ENCODE assay signal across 24 mouse cellular contexts in genomic region chr3:93511801-93512200, GRCm38 (mm10). TPM values are rescaled to one million over a fixed set of nuclear protein-coding genes. Genes with fewer than 3 reads are reported as not detected.
DNase-seq lines count a peak whose midpoint lies in the region; ATAC-seq and TF ChIP-seq lines count a peak whose summit lies in the region.
"Had no signal": no experiment of that assay in that cellular context is flagged by ENCODE, and none has a peak within 500 bp of the region (broad histone marks: within the 10 kb centered on the region; RNA-seq: fewer than 3 reads in every experiment).

No protein-coding gene starts in this region.

- H3K4me2 ChIP-seq in liver, postnatal 0 days (ENCODE audit: low read depth, low read length) = no peak overlapping the region
- H3K4me2 ChIP-seq in liver, embryonic 11.5 days = no peak overlapping the region
- H3K4me2 ChIP-seq: embryonic facial prominence, embryonic 12.5 days; forebrain, embryonic 15.5 days; heart, embryonic 12.5 days; hindbrain, embryonic 15.5 days had no signal

- H3K9ac ChIP-seq in liver, postnatal 0 days (replicated peaks) = no peak overlapping the region
- H3K9ac ChIP-seq in liver, embryonic 11.5 days (ENCODE audit: low read depth, low read length) = no peak overlapping the region
- no peak overlapping the region for H3K9ac ChIP-seq in heart, adult 2 months (ENCODE audit: low read depth, low read length)
- H3K9ac ChIP-seq: embryonic facial prominence, embryonic 12.5 days; forebrain, embryonic 15.5 days; heart, embryonic 12.5 days; hindbrain, embryonic 15.5 days had no signal

- no peak for TF ChIP-seq POLR2A in heart, adult 2 months (IDR thresholded peaks at IDR 0.05; ENCODE audit: insufficient read depth, low read depth, low read length)

- intact Hi-C loops in heart, adult 2 months (cut with DNase I) = no loop called here

- no peak overlapping the region for H3K4me3 ChIP-seq in liver, postnatal 0 days (ENCODE audit: low read depth, low read length)
- H3K4me3 ChIP-seq in liver, embryonic 11.5 days (ENCODE audit: low read depth, low read length) = no peak overlapping the region
- no peak overlapping the region for H3K4me3 ChIP-seq in heart, adult 2 months
- H3K4me3 ChIP-seq: embryonic facial prominence, embryonic 12.5 days; forebrain, embryonic 15.5 days; heart, embryonic 12.5 days; hindbrain, embryonic 15.5 days had no signal

- no peaks in the 10 kb centered on the region for H3K9me3 ChIP-seq in liver, postnatal 0 days (ENCODE audit: low read length)
- no peaks in the 10 kb centered on the region for H3K9me3 ChIP-seq in liver, embryonic 11.5 days (ENCODE audit: control insufficient read depth, low read length)
- H3K9me3 ChIP-seq: embryonic facial prominence, embryonic 12.5 days; forebrain, embryonic 15.5 days; heart, embryonic 12.5 days; hindbrain, embryonic 15.5 days had no signal

- no peaks in the 10 kb centered on the region for H3K4me1 ChIP-seq in liver, postnatal 0 days (ENCODE audit: insufficient read depth)
- no peaks in the 10 kb centered on the region for H3K4me1 ChIP-seq in liver, embryonic 11.5 days (replicated peaks; ENCODE audit: control insufficient read depth, insufficient read depth, low read length)
- H3K4me1 ChIP-seq in heart, adult 2 months (ENCODE audit: control insufficient read depth, insufficient read depth, low read length) = no peaks in the 10 kb centered on the region
- H3K4me1 ChIP-seq: embryonic facial prominence, embryonic 12.5 days; forebrain, embryonic 15.5 days; heart, embryonic 12.5 days; hindbrain, embryonic 15.5 days had no signal

- DNase-seq in adrenal gland, postnatal 14 days = peak; percentile 19
- DNase-seq in adrenal gland, adult 2 months = no peak
- no peak for DNase-seq in liver, postnatal 0 days
- no peak for DNase-seq in liver, embryonic 11.5 days (ENCODE audit: low spot score)
- no peak for DNase-seq in urinary bladder, postnatal 25 days (ENCODE audit: low spot score)
- no peak for DNase-seq in heart, adult 2 months
- DNase-seq: adrenal gland, postnatal 36 days; cerebellum, adult 2 months; cerebellum, postnatal 10 days; gastrocnemius, postnatal 36 days had no signal

- no peaks in the 10 kb centered on the region for H3K27me3 ChIP-seq in liver, postnatal 0 days (ENCODE audit: insufficient read depth, low read length)
- no peaks in the 10 kb centered on the region for H3K27me3 ChIP-seq in liver, embryonic 11.5 days (replicated peaks; ENCODE audit: control insufficient read depth, insufficient read depth, low read length)
- no peaks in the 10 kb centered on the region for H3K27me3 ChIP-seq in heart, adult 2 months (ENCODE audit: control insufficient read depth, insufficient read depth, low read length)
- H3K27me3 ChIP-seq: embryonic facial prominence, embryonic 12.5 days; forebrain, embryonic 15.5 days; heart, embryonic 12.5 days; hindbrain, embryonic 15.5 days had no signal

- no peak for ATAC-seq in liver, postnatal 0 days
- ATAC-seq in liver, embryonic 11.5 days (replicated peaks; ENCODE audit: low FRiP score) = no peak
- peak; percentile 59 for ATAC-seq in megakaryocyte, adult 5-6 weeks (ENCODE audit: poor library complexity, severe bottlenecking)
- ATAC-seq: forebrain, embryonic 15.5 days; intestine, embryonic 16.5 days had no signal

- TF ChIP-seq CTCF in liver, postnatal 0 days (IDR thresholded peaks at IDR 0.05; ENCODE audit: low read depth) = no peak
- TF ChIP-seq CTCF in heart, adult 2 months (IDR thresholded peaks at IDR 0.05) = no peak

- TF ChIP-seq EP300 in liver, postnatal 0 days (IDR thresholded peaks at IDR 0.05; ENCODE audit: low read depth) = no peak
- no peak for TF ChIP-seq EP300 in heart, adult 2 months (IDR thresholded peaks at IDR 0.05; ENCODE audit: insufficient read depth, low read depth, low read length)

- WGBS in liver, postnatal 0 days (ENCODE audit: insufficient replicate concordance) = 90% methylated on average over 1 of the region's 1 CpGs
- 82% methylated on average over 1 of the region's 1 CpGs for WGBS in liver, embryonic 11.5 days
- 93% methylated on average over 1 of the region's 1 CpGs for WGBS in heart, adult 2 months

- H3K36me3 ChIP-seq in liver, postnatal 0 days (replicated peaks; ENCODE audit: insufficient read depth, low read length) = no peaks in the 10 kb centered on the region
- H3K36me3 ChIP-seq in liver, embryonic 11.5 days (ENCODE audit: control insufficient read depth, insufficient read depth, low read length) = no peaks in the 10 kb centered on the region
- H3K36me3 ChIP-seq in heart, adult 2 months (ENCODE audit: control insufficient read depth, insufficient read depth, low read length) = no peaks in the 10 kb centered on the region
- H3K36me3 ChIP-seq: embryonic facial prominence, embryonic 12.5 days; forebrain, embryonic 15.5 days; heart, embryonic 12.5 days; hindbrain, embryonic 15.5 days had no signal

- H3K27ac ChIP-seq in liver, postnatal 0 days (ENCODE audit: low read depth) = 0 out of 2 replicates have a peak overlapping the region, but pooled peaks have one; percentile 69
- H3K27ac ChIP-seq in liver, embryonic 11.5 days (ENCODE audit: low read depth, low read length) = no peak overlapping the region
- no peak overlapping the region for H3K27ac ChIP-seq in heart, adult 2 months
- H3K27ac ChIP-seq: embryonic facial prominence, embryonic 12.5 days; forebrain, embryonic 15.5 days; hindbrain, embryonic 15.5 days had no signal

- no peaks in the 10 kb centered on the region for H3K79me2 ChIP-seq in heart, adult 2 months (replicated peaks; ENCODE audit: control insufficient read depth, insufficient read depth, low read length)

RNA-seq across cellular contexts. Expression of gene S100a11, which starts 8.5 kb away (rescaled TPM):
- 217 and 219 TPM in 2 replicates for total RNA-seq in adrenal gland, postnatal 14 days (2021)
- total RNA-seq in adrenal gland, adult 2 months (2021) = 100 to 1,000 TPM; 210 to 267 TPM
- polyA plus RNA-seq in adrenal gland, adult 2 months (2012; rRNA removed) = 33.0 and 44.4 TPM in 2 replicates
- polyA plus RNA-seq in liver, postnatal 0 days (2015; fragmentation: Nextera tagmentation; extraction: Ambion mirVana) = 330 and 336 TPM in 2 replicates
- polyA plus RNA-seq in liver, embryonic 11.5 days (2014; fragmentation: Nextera tagmentation; extraction: Ambion mirVana) = 202 and 245 TPM in 2 replicates
- total RNA-seq in megakaryocyte, adult 5-6 weeks (2015) = 3,100 and 3,549 TPM in 2 replicates
- 217 and 333 TPM in 2 replicates for total RNA-seq in megakaryocyte, adult 5-6 weeks (2017)
- total RNA-seq in heart, adult 2 months (2021) = 10 to 100 TPM; 72.5 to 73.7 TPM
- 89.9 and 99.1 TPM in 2 replicates for polyA plus RNA-seq in heart, adult 2 months (2012; rRNA removed)

RNA-seq across cellular contexts. Expression of gene S100a10, which starts 43.1 kb away (rescaled TPM):
- 166 and 194 TPM in 2 replicates for total RNA-seq in adrenal gland, postnatal 14 days (2021)
- 100 to 1,000 TPM; 173 to 196 TPM for total RNA-seq in adrenal gland, adult 2 months (2021)
- polyA plus RNA-seq in adrenal gland, adult 2 months (2012; rRNA removed) = 16.3 and 17.7 TPM in 2 replicates
- polyA plus RNA-seq in liver, postnatal 0 days (2015; fragmentation: Nextera tagmentation; extraction: Ambion mirVana) = 75.4 and 82.0 TPM in 2 replicates
- polyA plus RNA-seq in liver, embryonic 11.5 days (2014; fragmentation: Nextera tagmentation; extraction: Ambion mirVana) = 137 and 144 TPM in 2 replicates
- 967 and 993 TPM in 2 replicates for total RNA-seq in megakaryocyte, adult 5-6 weeks (2015)
- total RNA-seq in megakaryocyte, adult 5-6 weeks (2017) = 1,318 and 1,661 TPM in 2 replicates
- total RNA-seq in heart, adult 2 months (2021) = 10 to 100 TPM; 70.5 to 93.9 TPM
- polyA plus RNA-seq in heart, adult 2 months (2012; rRNA removed) = 41.9 and 47.3 TPM in 2 replicates

RNA-seq across cellular contexts. Expression of gene Tchhl1, which starts 43.2 kb away (rescaled TPM):
- total RNA-seq in adrenal gland, postnatal 14 days (2021) = 0.15 TPM in 1 of 2 replicates, not detected in the other
- total RNA-seq in adrenal gland, adult 2 months (2021) = 1 to 10 TPM in 1 of 2 experiments, not detected in 1; 3.1 TPM
- not detected in 2 replicates for polyA plus RNA-seq in adrenal gland, adult 2 months (2012; rRNA removed)
- not detected in 2 replicates for polyA plus RNA-seq in liver, postnatal 0 days (2015; fragmentation: Nextera tagmentation; extraction: Ambion mirVana)
- polyA plus RNA-seq in liver, embryonic 11.5 days (2014; fragmentation: Nextera tagmentation; extraction: Ambion mirVana) = not detected in 2 replicates
- total RNA-seq in megakaryocyte, adult 5-6 weeks (2015) = not detected in 2 replicates
- not detected in 2 replicates for total RNA-seq in megakaryocyte, adult 5-6 weeks (2017)
- not detected for total RNA-seq in heart, adult 2 months (2021)
- not detected in 2 replicates for polyA plus RNA-seq in heart, adult 2 months (2012; rRNA removed)
- total RNA-seq: CH12.LX; gastrocnemius, adult 8-10 months; gastrocnemius, postnatal 36 days; heart, adult 8-10 months; heart, postnatal 25 days had no signal
- polyA plus RNA-seq: brain, embryonic 14.5 days; cerebellum, adult 2 months; embryonic facial prominence, embryonic 12.5 days; forebrain, embryonic 11.5 days; forebrain, embryonic 15.5 days; heart, embryonic 12.5 days; heart, embryonic 16.5 days; hindbrain, embryonic 11.5 days; intestine, embryonic 16.5 days had no signal
